Mouse (Mus musculus) neural tube, embryonic 12.5 days (tissue): ENCODE data around the gene Ryr2. TPM values are rescaled to one million over a fixed set of nuclear protein-coding genes. Genes with fewer than 3 reads are reported as not detected.

Experiments
- ATAC-seq: fragments of 200-750 bp; cut with Nextera tagmentation; 2 replicates; pipeline ENCODE4 v1.8.0; 2017; ENCODE audit warnings: low read depth, mild to moderate bottlenecking, moderate TSS enrichment, moderate library complexity; ENCODE audit not compliant: low FRiP score
- H3K27ac ChIP-seq: fragments of 300-500 bp; sonication (generic); 2 replicates; pipeline ENCODE4 v1.5.1; 2016
- H3K27me3 ChIP-seq: fragments of 300-500 bp; sonication (generic); replicated peaks from 2 replicates; pipeline ENCODE4 v1.6.1; 2016; ENCODE audit warnings: mild to moderate bottlenecking
- H3K36me3 ChIP-seq: fragments of 300-500 bp; sonication (generic); 2 replicates; pipeline ENCODE4 v1.6.1; 2016; ENCODE audit warnings: mild to moderate bottlenecking
- H3K4me1 ChIP-seq: fragments of 300-500 bp; sonication (generic); 2 replicates; pipeline ENCODE4 v1.6.1; 2016
- H3K4me2 ChIP-seq: fragments of 300-500 bp; sonication (generic); replicated peaks from 2 replicates; pipeline ENCODE4 v1.6.1; 2016; ENCODE audit warnings: mild to moderate bottlenecking
- H3K4me3 ChIP-seq: fragments of 300-500 bp; sonication (generic); 2 replicates; pipeline ENCODE4 v1.5.1; 2016
- H3K9ac ChIP-seq: fragments of 300-500 bp; sonication (generic); 2 replicates; pipeline ENCODE4 v1.6.1; 2016; ENCODE audit warnings: mild to moderate bottlenecking
- H3K9me3 ChIP-seq: fragments of 300-500 bp; sonication (generic); 2 replicates; pipeline ENCODE4 v1.6.1; 2016; ENCODE audit warnings: mild to moderate bottlenecking
- WGBS: fragments of 180-500 bp; shearing (Covaris S2); methylation state at CpG from one replicate; pipeline ENCODE4 v1.1.7; 2016; 5-methylcytosine and 5-hydroxymethylcytosine counted together
- polyA plus RNA-seq: library from polyadenylated mRNA; unstranded; fragments of >200 nt; fragmentation: Nextera tagmentation; extraction: Ambion mirVana; gene quantifications from 2 replicates; pipeline ENCODE4 v1.2.1, GENCODE M21; 2016

Gene Ryr2
- polyA plus RNA-seq, 1 experiment from 2014 or later = 1.2 TPM

- Histone ChIP-seq H3K9ac (no peak overlapping the region), H3K36me3 (no peaks in the 10 kb centered on the region), H3K27me3 (no peaks in the 10 kb centered on the region), H3K27ac (no peak overlapping the region), H3K4me2 (no peak overlapping the region), H3K4me3 (no peak overlapping the region), H3K9me3 (no peaks in the 10 kb centered on the region), H3K4me1 (no peaks in the 10 kb centered on the region)
- WGBS = 91% methylated on average over 1 of the region's 1 CpGs
- ATAC-seq = no peak
Observed at GRCm38 (mm10) chr13:11536851-11537250, 569.9 kb downstream of the Ryr2 start.

- Histone ChIP-seq H3K9ac (no peak overlapping the region), H3K9me3 (no peaks in the 10 kb centered on the region), H3K4me1 (no peaks in the 10 kb centered on the region), H3K27ac (no peak overlapping the region), H3K4me3 (no peak overlapping the region), H3K27me3 (no peaks in the 10 kb centered on the region), H3K36me3 (no peaks in the 10 kb centered on the region), H3K4me2 (no peak overlapping the region)
- no peak for ATAC-seq
- WGBS = 81% methylated on average over 3 of the region's 3 CpGs
Observed at GRCm38 (mm10) chr13:11535874-11536273, 570.9 kb downstream of the Ryr2 start.

- ATAC-seq = no peak
- Histone ChIP-seq H3K4me3 (no peak overlapping the region), H3K4me1 (no peaks in the 10 kb centered on the region), H3K36me3 (no peaks in the 10 kb centered on the region), H3K9ac (no peak overlapping the region), H3K9me3 (no peaks in the 10 kb centered on the region), H3K4me2 (no peak overlapping the region), H3K27me3 (no peaks in the 10 kb centered on the region), H3K27ac (no peak overlapping the region)
- 61% methylated on average over 2 of the region's 2 CpGs for WGBS
Observed at GRCm38 (mm10) chr13:11533265-11533664, 573.5 kb downstream of the Ryr2 start.

- no peak overlapping the region for H3K4me3 ChIP-seq
- no peak for ATAC-seq
- H3K27ac ChIP-seq = no peak overlapping the region
- H3K9me3 ChIP-seq = no peaks in the 10 kb centered on the region
- no peak overlapping the region for H3K4me2 ChIP-seq
- H3K9ac ChIP-seq = no peak overlapping the region
- H3K27me3 ChIP-seq = no peaks in the 10 kb centered on the region
- no peaks in the 10 kb centered on the region for H3K36me3 ChIP-seq
- H3K4me1 ChIP-seq = no peaks in the 10 kb centered on the region
- WGBS = 93% methylated on average over 7 of the region's 7 CpGs
Observed at GRCm38 (mm10) chr13:11532014-11532890, 574.5 kb downstream of the Ryr2 start.

GRCm38 (mm10) chr13:11523612-11524011 is 583.1 kb downstream of the Ryr2 start:
- H3K27me3 ChIP-seq = no peaks in the 10 kb centered on the region
- H3K36me3 ChIP-seq = no peaks in the 10 kb centered on the region
- H3K9ac ChIP-seq = no peak overlapping the region
- H3K9me3 ChIP-seq = no peaks in the 10 kb centered on the region
- H3K27ac ChIP-seq = no peak overlapping the region
- no peak overlapping the region for H3K4me3 ChIP-seq
- no peaks in the 10 kb centered on the region for H3K4me1 ChIP-seq
- WGBS = 93% methylated on average over 4 of the region's 4 CpGs
- no peak overlapping the region for H3K4me2 ChIP-seq
- ATAC-seq = no peak

GRCm38 (mm10) chr13:11520765-11521164 is 586.0 kb downstream of the Ryr2 start:
- Histone ChIP-seq H3K9me3 (no peaks in the 10 kb centered on the region), H3K27me3 (no peaks in the 10 kb centered on the region), H3K27ac (no peak overlapping the region), H3K4me3 (no peak overlapping the region), H3K9ac (no peak overlapping the region), H3K36me3 (no peaks in the 10 kb centered on the region), H3K4me2 (no peak overlapping the region), H3K4me1 (no peaks in the 10 kb centered on the region)
- ATAC-seq = no peak
- 89% methylated on average over 2 of the region's 2 CpGs for WGBS

- H3K9ac ChIP-seq = no peak overlapping the region
- H3K27ac ChIP-seq = no peak overlapping the region
- H3K9me3 ChIP-seq = no peaks in the 10 kb centered on the region
- no peak for ATAC-seq
- 44% methylated on average over 2 of the region's 2 CpGs for WGBS
- H3K36me3 ChIP-seq = no peaks in the 10 kb centered on the region
- H3K4me2 ChIP-seq = no peak overlapping the region
- no peaks in the 10 kb centered on the region for H3K4me1 ChIP-seq
- no peaks in the 10 kb centered on the region for H3K27me3 ChIP-seq
- H3K4me3 ChIP-seq = no peak overlapping the region
Observed at GRCm38 (mm10) chr13:11511540-11512177, 595.1 kb downstream of the Ryr2 start.

Other genes starting within 250 kb of the Ryr2 start
- 11.9 and 12.2 TPM in 2 replicates for gene Mtr, start 151.2 kb upstream of the Ryr2 start, polyA plus RNA-seq
- gene Actn2, start 233.8 kb upstream of the Ryr2 start, polyA plus RNA-seq = 17.8 and 27.3 TPM in 2 replicates